Mouse (Mus musculus) intestine, embryonic 14.5 days (tissue): ENCODE measurements around the gene Ubr3. TPM values are rescaled to one million over a fixed set of nuclear protein-coding genes. Genes with fewer than 3 reads are reported as not detected.
A peak's percentile ranks its signal among the peaks of the same experiment; 100 is the strongest.

ENCODE experiments used
- ATAC-seq: fragments of 200-750 bp; cut with Nextera tagmentation; replicated peaks from 2 replicates; pipeline ENCODE4 v1.8.0; 2017; ENCODE audit warnings: low read depth, moderate number of reproducible peaks, moderate TSS enrichment, moderate library complexity; ENCODE audit not compliant: low FRiP score, low TSS enrichment
- DNase-seq: peaks from one replicate; pipeline ENCODE4 v3.0.0-alpha.2; 2018; ENCODE audit warnings: low spot score
- H3K27ac ChIP-seq: fragments of 300-500 bp; sonication (generic); 2 replicates; pipeline ENCODE4 v1.5.1; 2014; ENCODE audit warnings: low read depth, mild to moderate bottlenecking, control low read depth
- H3K27me3 ChIP-seq: fragments of 300-500 bp; sonication (generic); replicated peaks from 2 replicates; pipeline ENCODE4 v1.6.1; 2014; ENCODE audit warnings: low read length, control low read depth; ENCODE audit not compliant: control insufficient read depth, insufficient read depth
- H3K36me3 ChIP-seq: fragments of 300-500 bp; sonication (generic); 2 replicates; pipeline ENCODE4 v1.6.1; 2014; ENCODE audit warnings: low read length, control low read depth; ENCODE audit not compliant: control insufficient read depth, insufficient read depth
- H3K4me1 ChIP-seq: fragments of 300-500 bp; sonication (generic); replicated peaks from 2 replicates; pipeline ENCODE4 v1.6.1; 2014; ENCODE audit warnings: low read length, control low read depth, mixed read lengths; ENCODE audit not compliant: control insufficient read depth, insufficient read depth
- H3K4me2 ChIP-seq: fragments of 300-500 bp; sonication (generic); 2 replicates; pipeline ENCODE4 v1.6.1; 2014; ENCODE audit warnings: low read length
- H3K4me3 ChIP-seq: fragments of 300-500 bp; sonication (generic); 2 replicates; pipeline ENCODE4 v1.5.1; 2014; ENCODE audit warnings: low read depth, low read length, control low read depth, mixed read lengths
- H3K9ac ChIP-seq: fragments of 300-500 bp; sonication (generic); 2 replicates; pipeline ENCODE4 v1.6.1; 2014; ENCODE audit warnings: mild to moderate bottlenecking, low read length
- H3K9me3 ChIP-seq: fragments of 300-500 bp; sonication (generic); 2 replicates; pipeline ENCODE4 v1.6.1; 2016; ENCODE audit warnings: low read length, control low read depth; ENCODE audit not compliant: control insufficient read depth
- WGBS: fragments of 180-500 bp; shearing (Covaris S2); extraction: QIAGEN DNeasy Blood & Tissue Kit; methylation state at CpG from one replicate; pipeline ENCODE4 v1.1.7; 2014; 5-methylcytosine and 5-hydroxymethylcytosine counted together
- polyA plus RNA-seq: library from polyadenylated mRNA; unstranded; fragments of >200 nt; fragmentation: Nextera tagmentation; extraction: Ambion mirVana; gene quantifications from 2 replicates; pipeline ENCODE4 v1.2.1, GENCODE M21; 2014

Gene Ubr3
- polyA plus RNA-seq, 1 experiment from 2014 or later: 17.1 TPM

GRCm38 (mm10) chr2:69883990-69884391, 13.1 kb upstream of the Ubr3 start:
- Histone ChIP-seq H3K4me3 (no peak overlapping the region), H3K4me1 (no peaks in the 10 kb centered on the region), H3K4me2 (no peak overlapping the region), H3K27me3 (no peaks in the 10 kb centered on the region), H3K9ac (no peak overlapping the region), H3K36me3 (peaks cover 5% of the 10 kb centered on the region), H3K27ac (no peak overlapping the region), H3K9me3 (no peaks in the 10 kb centered on the region)
- DNase-seq (no peak), ATAC-seq (no peak)
- WGBS: 70% methylated on average over 2 of the region's 2 CpGs

DNA sequence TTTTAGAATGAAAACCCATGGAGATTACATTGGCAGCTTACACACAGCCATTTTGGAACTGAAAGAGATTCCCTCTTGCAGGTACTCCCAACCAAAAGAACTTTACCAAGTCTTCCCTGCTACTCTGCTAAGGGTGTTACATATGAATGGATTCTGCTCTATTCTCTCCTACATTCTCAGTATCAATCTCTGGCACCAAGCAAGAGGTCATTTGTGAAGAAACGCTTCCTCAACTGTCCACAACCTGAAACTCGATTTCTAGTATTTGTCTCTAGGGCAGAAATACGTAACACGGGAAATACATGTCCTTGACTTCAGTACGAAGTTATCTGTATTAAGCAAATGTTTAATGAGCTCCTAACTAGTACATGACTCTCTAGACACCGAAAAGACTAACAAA, 12.5 kb upstream of the Ubr3 start:
- no peak for DNase-seq
- Histone ChIP-seq H3K27me3 (no peaks in the 10 kb centered on the region), H3K9me3 (no peaks in the 10 kb centered on the region), H3K27ac (no peak overlapping the region), H3K4me1 (no peaks in the 10 kb centered on the region), H3K4me3 (peak overlapping the region; percentile 57), H3K36me3 (peaks cover 4% of the 10 kb centered on the region), H3K9ac (peak overlapping the region; percentile 76), H3K4me2 (peak overlapping the region; percentile 70)
- no peak for ATAC-seq
- WGBS: 56% methylated on average over 6 of the region's 6 CpGs

DNA sequence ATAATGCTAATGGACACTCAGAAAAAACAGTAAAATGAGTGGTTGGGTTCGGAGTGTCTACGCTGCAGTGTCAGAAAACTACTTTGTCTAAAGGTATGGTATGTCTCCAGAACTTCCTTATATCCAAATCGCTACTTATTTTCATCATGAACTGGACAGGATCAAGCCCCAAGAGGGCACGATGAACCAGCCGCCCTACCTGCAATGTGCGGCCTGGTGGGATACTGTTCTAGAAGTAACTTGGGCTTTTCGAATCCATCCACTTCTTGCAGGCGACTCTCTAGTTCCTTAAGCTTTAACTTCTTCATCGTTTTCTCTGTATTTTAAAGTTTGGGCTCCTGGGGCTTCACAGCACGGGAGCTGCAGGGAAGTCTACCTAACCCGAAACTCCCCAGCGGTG, 12.0 kb upstream of the Ubr3 start:
- Histone ChIP-seq H3K27me3 (no peaks in the 10 kb centered on the region), H3K4me2 (peak overlapping the region; percentile 70), H3K9me3 (no peaks in the 10 kb centered on the region), H3K9ac (peak overlapping the region; percentile 76), H3K4me1 (no peaks in the 10 kb centered on the region), H3K36me3 (no peaks in the 10 kb centered on the region), H3K4me3 (peak overlapping the region; percentile 57), H3K27ac (peak overlapping the region; percentile 77)
- DNase-seq (no peak), ATAC-seq (peak; percentile 48)
- 6% methylated on average over 12 of the region's 12 CpGs for WGBS

DNA sequence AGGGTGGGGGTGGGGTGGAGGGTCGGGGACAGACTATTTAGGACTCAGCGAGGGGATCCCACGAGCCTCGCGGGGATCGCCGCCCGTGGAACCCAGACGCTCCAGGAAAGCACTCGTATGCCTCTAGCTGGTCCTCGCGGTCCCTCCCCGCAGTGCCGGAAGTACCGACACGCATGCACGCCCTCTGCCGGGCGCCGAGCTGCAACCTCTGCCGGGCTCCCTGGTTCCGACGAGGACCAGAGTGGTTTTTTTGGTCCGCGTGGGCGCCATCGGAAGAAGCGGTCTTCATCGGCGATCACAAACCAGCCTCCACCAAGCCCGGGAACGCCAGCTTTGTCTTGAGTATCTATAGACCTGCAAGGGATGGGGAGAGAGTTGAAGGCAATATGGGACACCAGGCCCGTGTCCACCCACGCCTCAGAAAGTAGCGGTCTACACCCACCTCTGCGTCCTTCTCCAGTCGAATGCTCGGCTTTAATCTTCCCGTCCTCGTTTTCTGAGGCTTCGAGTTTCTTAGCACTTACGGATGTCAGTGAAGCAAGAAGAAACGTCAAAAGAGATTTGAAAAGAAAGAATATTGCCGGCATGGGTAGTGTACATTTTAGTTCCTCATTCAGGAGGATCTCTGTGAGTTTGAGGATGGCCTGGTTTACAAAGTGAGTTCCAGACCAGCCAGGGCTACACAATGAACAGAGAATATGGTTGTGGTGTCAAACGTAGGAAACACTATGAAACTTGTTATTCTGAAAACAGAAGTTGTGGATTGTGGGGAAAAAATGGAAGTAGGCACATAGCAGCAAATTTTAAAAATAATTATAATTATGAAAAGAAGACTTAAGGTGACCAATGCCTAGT, 11.4 kb upstream of the Ubr3 start, which contains the start of gene Mettl5:
TSS of gene Mettl5 (minus strand) at position 165 of the 855 bp plus-strand sequence.
- peak within 1 kb of the TSS; percentile 70 for H3K4me2 ChIP-seq
- H3K36me3 ChIP-seq: no peaks in the 10 kb centered on the region
- H3K4me1 ChIP-seq: no peaks in the 10 kb centered on the region
- H3K27me3 ChIP-seq: no peaks in the 10 kb centered on the region
- peak within 1 kb of the TSS; percentile 77 for H3K27ac ChIP-seq
- ATAC-seq: peak; percentile 95
- 2% methylated on average over 45 of the region's 45 CpGs for WGBS
- H3K4me3 ChIP-seq: peak within 1 kb of the TSS; percentile 57
- H3K9me3 ChIP-seq: no peaks in the 10 kb centered on the region
- DNase-seq: peak; percentile 96
- peak within 1 kb of the TSS; percentile 76 for H3K9ac ChIP-seq

DNA sequence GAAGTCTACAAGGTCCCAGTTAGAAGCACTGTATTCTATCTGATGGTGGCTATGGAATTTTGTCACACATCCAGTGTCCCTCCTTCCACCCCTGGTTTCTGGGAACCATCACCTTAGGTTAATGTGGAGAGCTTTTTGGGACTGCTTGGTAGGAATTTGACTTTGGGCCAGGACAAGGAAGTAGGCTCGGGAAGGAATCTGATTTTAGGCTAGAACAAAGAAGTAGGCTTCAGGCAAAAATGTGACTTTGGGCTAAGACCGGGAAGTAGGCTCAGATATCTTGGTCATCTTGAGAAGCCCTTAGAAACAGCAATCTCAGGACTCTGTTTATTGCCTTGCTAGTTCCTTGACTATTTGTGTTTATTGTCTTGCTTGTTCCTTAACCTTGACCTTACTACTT, 8.1 kb upstream of the Ubr3 start:
- no peak overlapping the region for H3K4me3 ChIP-seq
- no peak for ATAC-seq
- WGBS: 86% methylated on average over 2 of the region's 2 CpGs
- no peak for DNase-seq
- H3K4me1 ChIP-seq: no peaks in the 10 kb centered on the region
- no peak overlapping the region for H3K4me2 ChIP-seq
- no peaks in the 10 kb centered on the region for H3K36me3 ChIP-seq
- no peaks in the 10 kb centered on the region for H3K27me3 ChIP-seq
- H3K9ac ChIP-seq: no peak overlapping the region
- no peaks in the 10 kb centered on the region for H3K9me3 ChIP-seq
- H3K27ac ChIP-seq: no peak overlapping the region

GRCm38 (mm10) chr2:69890843-69891242, 6.2 kb upstream of the Ubr3 start:
- Histone ChIP-seq H3K9me3 (no peaks in the 10 kb centered on the region), H3K4me3 (no peak overlapping the region), H3K9ac (no peak overlapping the region), H3K4me1 (no peaks in the 10 kb centered on the region), H3K27ac (no peak overlapping the region), H3K36me3 (no peaks in the 10 kb centered on the region), H3K27me3 (no peaks in the 10 kb centered on the region), H3K4me2 (no peak overlapping the region)
- WGBS: 61% methylated on average over 7 of the region's 7 CpGs
- ATAC-seq (no peak), DNase-seq (no peak)

GRCm38 (mm10) chr2:69893145-69893544, 3.9 kb upstream of the Ubr3 start:
- Histone ChIP-seq H3K4me2 (no peak overlapping the region), H3K9me3 (no peaks in the 10 kb centered on the region), H3K4me3 (no peak overlapping the region), H3K27me3 (no peaks in the 10 kb centered on the region), H3K4me1 (no peaks in the 10 kb centered on the region), H3K27ac (no peak overlapping the region), H3K9ac (no peak overlapping the region), H3K36me3 (no peaks in the 10 kb centered on the region)
- WGBS: 78% methylated on average over 1 of the region's 1 CpGs
- DNase-seq (no peak), ATAC-seq (no peak)

DNA sequence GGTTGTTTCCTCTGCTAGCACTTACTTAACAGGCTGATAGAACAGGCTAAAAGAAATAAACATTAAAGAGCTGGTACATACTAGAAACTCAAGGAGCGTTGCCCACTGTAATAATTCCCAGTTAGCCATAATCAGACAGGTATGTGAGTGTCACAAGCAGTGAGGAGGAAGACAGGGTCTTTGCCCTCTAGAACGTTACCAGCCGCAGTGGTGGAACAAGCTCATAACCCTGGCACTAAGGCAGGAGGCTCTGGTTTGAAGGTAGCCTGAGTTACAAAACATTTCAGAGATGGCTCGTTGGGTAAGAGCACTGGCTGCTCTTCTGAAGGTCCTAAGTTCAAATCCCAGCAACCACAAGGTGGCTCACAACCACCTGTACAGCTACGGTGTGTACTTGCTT, 3.2 kb upstream of the Ubr3 start:
- H3K9me3 ChIP-seq: no peaks in the 10 kb centered on the region
- no peak for ATAC-seq
- no peak overlapping the region for H3K27ac ChIP-seq
- no peak overlapping the region for H3K9ac ChIP-seq
- H3K27me3 ChIP-seq: no peaks in the 10 kb centered on the region
- DNase-seq: no peak
- H3K4me1 ChIP-seq: peaks cover 5% of the 10 kb centered on the region
- no peak overlapping the region for H3K4me3 ChIP-seq
- 84% methylated on average over 5 of the region's 5 CpGs for WGBS
- H3K4me2 ChIP-seq: no peak overlapping the region
- H3K36me3 ChIP-seq: no peaks in the 10 kb centered on the region
